Mouse (Mus musculus) left cerebral cortex, postnatal 25 days (tissue): ENCODE data around the gene Creb5. TPM values are rescaled to one million over a fixed set of nuclear protein-coding genes. Genes with fewer than 3 reads are reported as not detected.

Experiments used
- DNase-seq, 2 experiments: peaks; one replicate each; pipeline ENCODE4 v3.0.0; 2022; ENCODE audit warnings: low spot score in 2 of 2, mixed read lengths in 1 of 2
- intact Hi-C: fragments of 180-260 bp; cut with DNase I; formaldehyde crosslinking; loops from one replicate; pipeline ENCODE4 v1.15.1; 2025
- total RNA-seq, 2 experiments: library from RNA; stranded (reverse); gene quantifications; 2 replicates each; pipeline ENCODE4 v1.2.3; 2021

Creb5 gene
- total RNA-seq, 2 experiments from 2014 or later = 3.2 to 3.9 TPM

GRCm38 (mm10) chr6:53469204-53469603, 182.1 kb downstream of the Creb5 start:
- DNase-seq = no peak

GRCm38 (mm10) chr6:53469703-53470102, 182.6 kb downstream of the Creb5 start:
- intact Hi-C loops = no loop called here
- no peak for DNase-seq

More at GRCm38 (mm10) chr6:53469204-53469603, 182.1 kb downstream of the Creb5 start:
- intact Hi-C loops = no loop called here

GRCm38 (mm10) chr6:53470559-53470958, 183.5 kb downstream of the Creb5 start:
- DNase-seq = no peak
- intact Hi-C loops = no loop called here

GRCm38 (mm10) chr6:53470999-53471591, 184.0 kb downstream of the Creb5 start:
- DNase-seq = no peak
- intact Hi-C loops = no loop called here

GRCm38 (mm10) chr6:53472751-53473150, 185.7 kb downstream of the Creb5 start:
- intact Hi-C loops = no loop called here

GRCm38 (mm10) chr6:53477501-53477900, 190.4 kb downstream of the Creb5 start:
- intact Hi-C loops = no loop called here
- no peak for DNase-seq

More at GRCm38 (mm10) chr6:53472751-53473150, 185.7 kb downstream of the Creb5 start:
- no peak for DNase-seq

GRCm38 (mm10) chr6:53490917-53491316, 203.8 kb downstream of the Creb5 start:
- intact Hi-C loops = no loop called here
- no peak for DNase-seq

GRCm38 (mm10) chr6:53491331-53491730, 204.3 kb downstream of the Creb5 start:
- intact Hi-C loops = no loop called here
- no peak for DNase-seq

GRCm38 (mm10) chr6:53493864-53494263, 206.8 kb downstream of the Creb5 start:
- intact Hi-C loops = no loop called here
- DNase-seq = no peak

- intact Hi-C loops = no loop called here
- DNase-seq = no peak
Observed at GRCm38 (mm10) chr6:53495667-53496066, 208.6 kb downstream of the Creb5 start.

GRCm38 (mm10) chr6:53496325-53496753, 209.3 kb downstream of the Creb5 start:
- DNase-seq = peak in 1 of 2 experiments; percentile 4
- intact Hi-C loops = no loop called here

- intact Hi-C loops = no loop called here
- no peak for DNase-seq
Observed at GRCm38 (mm10) chr6:53497904-53498536, 210.9 kb downstream of the Creb5 start.

GRCm38 (mm10) chr6:53499621-53500295, 212.7 kb downstream of the Creb5 start:
- intact Hi-C loops = no loop called here
- no peak for DNase-seq

GRCm38 (mm10) chr6:53501236-53501635, 214.2 kb downstream of the Creb5 start:
- intact Hi-C loops = no loop called here
- no peak for DNase-seq

GRCm38 (mm10) chr6:53506947-53507564, 220.0 kb downstream of the Creb5 start:
- no peak for DNase-seq
- intact Hi-C loops = no loop called here

- DNase-seq = no peak
- intact Hi-C loops = no loop called here
Observed at GRCm38 (mm10) chr6:53508847-53509494, 221.9 kb downstream of the Creb5 start.

- intact Hi-C loops = loop anchor here (5.0 kb wide), 1 partner anchor 348 kb away; no protein-coding TSS in a partner anchor
- no peak for DNase-seq
Observed at GRCm38 (mm10) chr6:53510005-53510404, 222.9 kb downstream of the Creb5 start.

GRCm38 (mm10) chr6:53512226-53512625, 225.2 kb downstream of the Creb5 start:
- intact Hi-C loops = loop anchor here (5.0 kb wide), 1 partner anchor 350 kb away; no protein-coding TSS in a partner anchor
- DNase-seq = no peak

- intact Hi-C loops = loop anchor here (5.0 kb wide), 1 partner anchor 351 kb away; no protein-coding TSS in a partner anchor
- no peak for DNase-seq
Observed at GRCm38 (mm10) chr6:53513380-53513779, 226.3 kb downstream of the Creb5 start.

- intact Hi-C loops = loop anchor here (5.0 kb wide), 1 partner anchor 353 kb away; no protein-coding TSS in a partner anchor
Observed at GRCm38 (mm10) chr6:53514862-53515261, 227.8 kb downstream of the Creb5 start.

More at GRCm38 (mm10) chr6:53514862-53515261, 227.8 kb downstream of the Creb5 start:
- DNase-seq = no peak
